Mouse (Mus musculus): ENCODE results near the gene Olfr1262. TPM values are rescaled to one million over a fixed set of nuclear protein-coding genes. Genes with fewer than 3 reads are reported as not detected.

Olfr1262 gene
- not detected in 2 replicates for total RNA-seq (2023)

GRCm38 (mm10) chr2:89999845-90000244, at the start of gene Olfr1262:
Olfr1262 (plus strand) TSS chr2:90000145.

GRCm38 (mm10) chr2:89974184-89974583, 25.8 kb upstream of the Olfr1262 start, which contains the start of gene Olfr1260:
Olfr1260 (plus strand) TSS chr2:89974340.

GRCm38 (mm10) chr2:89990921-89991320, 9.0 kb upstream of the Olfr1262 start, which contains the start of gene Olfr1261:
Olfr1261 (plus strand) TSS chr2:89991221.

GRCm38 (mm10) chr2:90011831-90012230, 11.9 kb downstream of the Olfr1262 start, which contains the start of gene Olfr1263:
Olfr1263 (plus strand) TSS chr2:90012131.

GRCm38 (mm10) chr2:90025477-90025876, 25.5 kb downstream of the Olfr1262 start, which contains the start of gene Olfr1264:
Olfr1264 (minus strand) TSS chr2:90025577.

DNA sequence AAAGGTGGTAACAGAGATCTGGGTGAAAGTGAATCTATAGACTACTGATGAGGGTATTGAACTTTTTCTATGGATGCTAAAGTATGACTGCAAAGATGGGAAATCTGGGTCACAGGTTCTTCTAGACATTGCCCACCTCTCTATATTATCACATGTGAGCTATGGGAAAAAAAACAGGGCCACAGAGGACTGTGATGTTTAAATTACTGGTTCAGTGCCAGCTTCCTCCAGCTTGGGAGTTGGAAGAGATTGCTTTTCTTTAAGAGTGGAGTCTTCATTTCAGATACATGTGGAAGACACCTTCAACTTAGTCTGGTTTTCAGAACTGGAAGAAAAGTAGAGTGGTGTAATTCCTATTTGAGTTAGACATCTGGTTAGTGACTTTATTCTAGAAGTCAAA, 35.1 kb downstream of the Olfr1262 start, which contains the start of gene Olfr1265:
Gene Olfr1265 (plus strand): TSS at position 301 of the 400 bp plus-strand sequence.

Other genes with a start within 250 kb of the Olfr1262 start
- not detected in 2 replicates for gene Olfr1253, start 243.1 kb upstream of the Olfr1262 start, total RNA-seq (2023)
- not detected in 2 replicates for gene Olfr1254, start 206.5 kb upstream of the Olfr1262 start, total RNA-seq (2023)
- not detected in 2 replicates for gene Olfr1255, start 188.1 kb upstream of the Olfr1262 start, total RNA-seq (2023)
- not detected in 2 replicates for gene Olfr1256, start 158.6 kb upstream of the Olfr1262 start, total RNA-seq (2023)
- gene Olfr48, start 151.9 kb upstream of the Olfr1262 start, total RNA-seq (2023) = not detected in 2 replicates
- gene Olfr1257, start 121.7 kb upstream of the Olfr1262 start, total RNA-seq (2023) = not detected in 2 replicates
- gene Olfr1258, start 72.8 kb upstream of the Olfr1262 start, total RNA-seq (2023) = not detected in 2 replicates
- not detected in 2 replicates for gene Olfr1259, start 51.5 kb upstream of the Olfr1262 start, total RNA-seq (2023)
- gene Olfr1260, start 25.8 kb upstream of the Olfr1262 start, total RNA-seq (2023) = not detected in 2 replicates
- gene Olfr1261, start 8.9 kb upstream of the Olfr1262 start, total RNA-seq (2023) = not detected in 2 replicates
- not detected in 2 replicates for gene Olfr1263, start 12.0 kb downstream of the Olfr1262 start, total RNA-seq (2023)
- gene Olfr1264, start 25.4 kb downstream of the Olfr1262 start, total RNA-seq (2023) = not detected in 2 replicates
- not detected in 2 replicates for gene Olfr1265, start 35.2 kb downstream of the Olfr1262 start, total RNA-seq (2023)
- gene Olfr140, start 63.4 kb downstream of the Olfr1262 start, total RNA-seq (2023) = not detected in 2 replicates
- gene Olfr1269, start 121.3 kb downstream of the Olfr1262 start, total RNA-seq (2023) = not detected in 2 replicates
- gene Olfr32, start 142.2 kb downstream of the Olfr1262 start, total RNA-seq (2023) = not detected in 2 replicates
- not detected in 2 replicates for gene Olfr1270, start 152.9 kb downstream of the Olfr1262 start, total RNA-seq (2023)
- gene Olfr1506, start 224.3 kb downstream of the Olfr1262 start, total RNA-seq (2023) = 0.20 and 0.63 TPM in 2 replicates

Data from neutrophil, adult 65 days (primary cell).